Mouse (Mus musculus) forebrain, embryonic 16.5 days (tissue): ENCODE data around the gene Med10. TPM values are rescaled to one million over a fixed set of nuclear protein-coding genes. Genes with fewer than 3 reads are reported as not detected.

Experiments
- ATAC-seq: fragments of 200-750 bp; cut with Nextera tagmentation; 2 replicates; pipeline ENCODE4 v1.8.0; 2017; ENCODE audit warnings: mild to moderate bottlenecking, moderate library complexity
- H3K27ac ChIP-seq: fragments of 300-500 bp; sonication (generic); 2 replicates; pipeline ENCODE4 v1.5.1; 2014; ENCODE audit warnings: low read length, control low read depth
- H3K27me3 ChIP-seq: fragments of 300-500 bp; sonication (generic); replicated peaks from 2 replicates; pipeline ENCODE4 v1.6.1; 2014; ENCODE audit warnings: low read length; ENCODE audit not compliant: control insufficient read depth, insufficient read depth
- H3K36me3 ChIP-seq: fragments of 300-500 bp; sonication (generic); 2 replicates; pipeline ENCODE4 v1.6.1; 2014; ENCODE audit not compliant: control insufficient read depth, insufficient read depth
- H3K4me1 ChIP-seq: fragments of 300-500 bp; sonication (generic); replicated peaks from 2 replicates; pipeline ENCODE4 v1.6.1; 2014; ENCODE audit warnings: low read length; ENCODE audit not compliant: control insufficient read depth, insufficient read depth
- H3K4me2 ChIP-seq: fragments of 300-500 bp; sonication (generic); 2 replicates; pipeline ENCODE4 v1.6.1; 2014; ENCODE audit warnings: mild to moderate bottlenecking, low read length, control low read depth
- H3K4me3 ChIP-seq: fragments of 300-500 bp; sonication (generic); replicated peaks from 2 replicates; pipeline ENCODE4 v1.5.1; 2014; ENCODE audit warnings: mild to moderate bottlenecking, low read length, control low read depth
- H3K9ac ChIP-seq: fragments of 300-500 bp; sonication (generic); replicated peaks from 2 replicates; pipeline ENCODE4 v1.6.1; 2014; ENCODE audit warnings: low read depth, low read length, control low read depth
- H3K9me3 ChIP-seq: fragments of 300-500 bp; sonication (generic); 2 replicates; pipeline ENCODE4 v1.6.1; 2016; ENCODE audit warnings: low read length; ENCODE audit not compliant: control insufficient read depth
- WGBS: fragments of 180-500 bp; shearing (Covaris S2); extraction: QIAGEN DNeasy Blood & Tissue Kit; methylation state at CpG from one replicate; pipeline ENCODE4 v1.1.7; 2014; 5-methylcytosine and 5-hydroxymethylcytosine counted together
- polyA plus RNA-seq: library from polyadenylated mRNA; unstranded; fragments of >200 nt; fragmentation: Nextera tagmentation; extraction: Ambion mirVana; gene quantifications from 2 replicates; pipeline ENCODE4 v1.2.1, GENCODE M21; 2015

The Med10 gene
- polyA plus RNA-seq, 1 experiment from 2014 or later: 168 TPM

DNA sequence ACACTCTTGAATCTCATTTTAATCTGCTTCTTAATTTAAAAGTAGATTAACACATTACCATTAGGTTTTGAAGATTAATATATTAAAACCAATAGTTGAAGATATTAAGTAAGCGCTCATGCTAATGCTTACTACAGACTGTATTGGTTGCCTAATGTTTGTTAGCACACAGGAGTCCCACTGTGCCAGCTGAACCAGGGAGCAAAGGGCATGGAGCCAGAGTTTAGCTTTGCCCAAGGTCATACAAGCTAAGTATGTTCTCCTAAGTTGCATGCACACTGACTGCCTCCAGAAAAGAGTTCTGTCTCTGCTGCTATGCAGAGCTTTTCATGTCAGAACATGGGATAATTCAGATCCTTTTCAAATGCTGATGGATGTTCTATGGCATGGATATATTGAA, 53.7 kb downstream of the Med10 start:
- H3K36me3 ChIP-seq: no peaks in the 10 kb centered on the region
- H3K4me1 ChIP-seq: no peaks in the 10 kb centered on the region
- H3K9me3 ChIP-seq: no peaks in the 10 kb centered on the region
- H3K27me3 ChIP-seq: no peaks in the 10 kb centered on the region
- ATAC-seq: no peak
- 97% methylated on average over 1 of the region's 1 CpGs for WGBS
- H3K4me3 ChIP-seq: no peak overlapping the region
- no peak overlapping the region for H3K9ac ChIP-seq
- H3K4me2 ChIP-seq: no peak overlapping the region
- no peak overlapping the region for H3K27ac ChIP-seq

DNA sequence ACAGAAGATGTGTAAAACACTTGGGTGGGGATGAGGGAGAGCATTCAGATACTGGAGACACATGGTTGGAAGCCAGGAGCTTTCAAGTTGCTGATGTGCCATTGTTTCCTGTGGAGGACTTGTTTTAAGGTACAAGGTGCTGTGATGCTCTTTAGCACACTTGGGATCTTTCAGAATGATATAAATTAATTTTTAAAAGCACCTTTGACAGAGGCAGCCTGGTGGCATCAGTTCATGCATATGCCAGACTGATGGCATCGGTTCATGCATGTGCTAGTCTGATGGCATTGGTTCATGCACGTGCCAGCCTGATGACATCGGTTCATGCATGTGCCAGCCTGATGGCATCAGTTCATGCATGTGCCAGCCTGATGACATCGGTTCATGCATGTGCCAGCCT, 60.1 kb downstream of the Med10 start:
- H3K9ac ChIP-seq: no peak overlapping the region
- H3K27ac ChIP-seq: peak overlapping the region; percentile 53
- no peaks in the 10 kb centered on the region for H3K9me3 ChIP-seq
- H3K4me2 ChIP-seq: no peak overlapping the region
- WGBS: 74% methylated on average over 4 of the region's 4 CpGs
- H3K4me3 ChIP-seq: no peak overlapping the region
- H3K27me3 ChIP-seq: no peaks in the 10 kb centered on the region
- no peaks in the 10 kb centered on the region for H3K36me3 ChIP-seq
- H3K4me1 ChIP-seq: no peaks in the 10 kb centered on the region; the same call in 1 of the 2 replicates
- no peak for ATAC-seq

DNA sequence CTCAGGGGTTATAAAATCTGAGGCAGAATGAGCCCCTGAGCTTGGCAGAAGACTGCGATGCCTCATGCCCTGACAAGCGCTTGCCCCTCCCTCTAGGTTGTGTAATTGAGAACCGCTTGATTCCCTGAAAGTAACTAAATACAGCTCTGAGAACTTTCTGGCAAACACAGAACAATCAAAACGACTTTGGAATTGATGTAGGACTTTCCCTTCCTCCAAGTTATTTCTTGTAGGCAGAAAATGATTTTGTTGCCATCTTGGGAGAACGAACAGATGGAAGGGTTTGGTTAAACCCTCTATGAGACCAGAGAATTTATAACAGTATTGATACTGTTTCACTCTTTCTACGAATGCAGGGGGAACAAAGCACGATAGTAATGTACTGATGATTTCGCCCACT, 62.7 kb downstream of the Med10 start:
- peak; percentile 55 for ATAC-seq
- H3K27ac ChIP-seq: peak overlapping the region; percentile 67
- no peaks in the 10 kb centered on the region; the same call in 1 of the 2 replicates for H3K4me1 ChIP-seq
- WGBS: 72% methylated on average over 8 of the region's 8 CpGs
- no peak overlapping the region for H3K4me2 ChIP-seq
- H3K9me3 ChIP-seq: no peaks in the 10 kb centered on the region
- no peak overlapping the region for H3K9ac ChIP-seq
- no peaks in the 10 kb centered on the region for H3K36me3 ChIP-seq
- no peak overlapping the region for H3K4me3 ChIP-seq
- no peaks in the 10 kb centered on the region for H3K27me3 ChIP-seq

Other genes with a start within 250 kb of the Med10 start
- 25.6 and 27.5 TPM in 2 replicates for gene Srd5a1, start 191.0 kb upstream of the Med10 start, polyA plus RNA-seq
- 26.4 and 32.4 TPM in 2 replicates for gene Ube2ql1, start 62.5 kb upstream of the Med10 start, polyA plus RNA-seq